Mouse (Mus musculus): ENCODE data around the gene Exog.

The Exog gene

GRCm38 (mm10) chr9:119444738-119445429 lies at the start of gene Exog:
TSS of gene Exog (plus strand) at chr9:119444943.
- DNase-seq: peak; percentile 99 to 100

GRCm38 (mm10) chr9:119401351-119401750 lies 43.4 kb upstream of the Exog start:
- DNase-seq: no peak

- DNase-seq: peak; percentile 98 to 99
These were observed 42.9 kb upstream of the Exog start, which contains the start of gene Acvr2b for GRCm38 (mm10) chr9:119401801-119402214. TSS of gene Acvr2b (plus strand) at chr9:119402118.

GRCm38 (mm10) chr9:119402253-119403235 lies 42.2 kb upstream of the Exog start:
- DNase-seq: peak; percentile 64 to 76

- DNase-seq: peak; percentile 71 to 83
These were observed 41.5 kb upstream of the Exog start for GRCm38 (mm10) chr9:119403236-119403641.

GRCm38 (mm10) chr9:119404090-119404489 lies 40.7 kb upstream of the Exog start:
- DNase-seq: no peak

- peak; percentile 64 to 81 for DNase-seq
These were observed 36.9 kb upstream of the Exog start for GRCm38 (mm10) chr9:119407884-119408283.

GRCm38 (mm10) chr9:119408898-119409664 lies 35.7 kb upstream of the Exog start:
- peak in 1 of 2 experiments; percentile 41 for DNase-seq

- no peak for DNase-seq
These were observed 34.9 kb upstream of the Exog start for GRCm38 (mm10) chr9:119409864-119410263.

GRCm38 (mm10) chr9:119418025-119418424 lies 26.7 kb upstream of the Exog start:
- peak in 1 of 2 experiments; percentile 38 for DNase-seq

GRCm38 (mm10) chr9:119419852-119420438 lies 24.8 kb upstream of the Exog start:
- DNase-seq: no peak

GRCm38 (mm10) chr9:119425217-119425975 lies 19.3 kb upstream of the Exog start:
- DNase-seq: peak; percentile 64 to 78

GRCm38 (mm10) chr9:119425976-119426415 lies 18.7 kb upstream of the Exog start:
- DNase-seq: no peak

- DNase-seq: peak; percentile 34 to 53
These were observed 18.3 kb upstream of the Exog start for GRCm38 (mm10) chr9:119426483-119426882.

- peak; percentile 92 to 93 for DNase-seq
These were observed 14.4 kb upstream of the Exog start for GRCm38 (mm10) chr9:119430311-119430710.

- DNase-seq: no peak
These were observed 8.9 kb upstream of the Exog start for GRCm38 (mm10) chr9:119435855-119436254.

GRCm38 (mm10) chr9:119438065-119438464 lies 6.7 kb upstream of the Exog start:
- DNase-seq: no peak

GRCm38 (mm10) chr9:119438498-119439000 lies 6.2 kb upstream of the Exog start:
- DNase-seq: no peak

GRCm38 (mm10) chr9:119445737-119446136 lies 994 bp downstream of the Exog start:
- no peak for DNase-seq

GRCm38 (mm10) chr9:119455967-119456366 lies 11.2 kb downstream of the Exog start:
- DNase-seq: no peak

GRCm38 (mm10) chr9:119457122-119457521 lies 12.4 kb downstream of the Exog start:
- DNase-seq: no peak

Data from kidney, postnatal 4 days (tissue).